Mouse (Mus musculus): Measurements from ENCODE around the gene Katnal1. TPM values are rescaled to one million over a fixed set of nuclear protein-coding genes. Genes with fewer than 3 reads are reported as not detected.
A peak's percentile ranks its signal among the peaks of the same experiment; 100 is the strongest.

Katnal1 gene
- polyA plus RNA-seq, 1 experiment from 2014 or later, result 39.5 TPM

DNA sequence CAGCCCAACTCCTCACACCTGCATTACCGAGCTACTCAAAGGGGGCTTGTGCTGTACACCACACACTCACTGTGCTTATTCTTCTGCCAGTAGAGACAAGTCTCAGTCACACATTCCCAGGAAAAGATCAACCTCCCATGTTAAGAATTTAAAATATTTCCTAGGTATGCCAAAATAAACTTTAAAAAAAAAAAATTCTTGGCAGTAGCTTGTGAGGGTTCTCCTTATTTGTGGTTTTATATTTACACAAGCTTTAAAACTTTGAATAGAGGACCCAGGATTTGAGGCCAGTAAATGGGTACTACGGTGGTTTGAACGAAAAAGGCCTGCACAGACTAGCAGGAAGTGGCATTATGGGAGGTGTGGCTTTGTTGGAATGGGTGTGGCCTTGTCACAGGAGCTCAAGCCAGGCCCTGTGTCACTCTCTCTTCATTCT, 7.4 kb upstream of the Katnal1 start:
- no peaks in the 10 kb centered on the region for H3K27me3 ChIP-seq
- no peak overlapping the region for H3K27ac ChIP-seq
- H3K4me3 ChIP-seq (replicated peaks), result no peak overlapping the region
- ATAC-seq, result no peak
- no peak overlapping the region for H3K4me2 ChIP-seq (replicated peaks)
- H3K36me3 ChIP-seq, result no peaks in the 10 kb centered on the region
- 0 out of 2 replicates have a peak, but pooled peaks cover 5% of the 10 kb centered on the region for H3K9me3 ChIP-seq
- peaks cover 8% of the 10 kb centered on the region; the same call in 1 of the 2 replicates for H3K4me1 ChIP-seq (replicated peaks)
- H3K9ac ChIP-seq (replicated peaks), result no peak overlapping the region
- WGBS, result 89% methylated on average over 3 of the region's 3 CpGs

- H3K4me2 ChIP-seq (replicated peaks), result no peak overlapping the region
- H3K4me3 ChIP-seq (replicated peaks), result no peak overlapping the region
- no peaks in the 10 kb centered on the region for H3K27me3 ChIP-seq
- WGBS, result 90% methylated on average over 6 of the region's 6 CpGs
- H3K9ac ChIP-seq (replicated peaks), result no peak overlapping the region
- H3K9me3 ChIP-seq, result 0 out of 2 replicates have a peak, but pooled peaks cover 5% of the 10 kb centered on the region
- no peak overlapping the region for H3K27ac ChIP-seq
- no peaks in the 10 kb centered on the region for H3K36me3 ChIP-seq
- H3K4me1 ChIP-seq (replicated peaks), result peaks cover 8% of the 10 kb centered on the region; the same call in 1 of the 2 replicates
- no peak for ATAC-seq
Measured at GRCm38 (mm10) chr5:148935871-148936270, 6.8 kb upstream of the Katnal1 start.

DNA sequence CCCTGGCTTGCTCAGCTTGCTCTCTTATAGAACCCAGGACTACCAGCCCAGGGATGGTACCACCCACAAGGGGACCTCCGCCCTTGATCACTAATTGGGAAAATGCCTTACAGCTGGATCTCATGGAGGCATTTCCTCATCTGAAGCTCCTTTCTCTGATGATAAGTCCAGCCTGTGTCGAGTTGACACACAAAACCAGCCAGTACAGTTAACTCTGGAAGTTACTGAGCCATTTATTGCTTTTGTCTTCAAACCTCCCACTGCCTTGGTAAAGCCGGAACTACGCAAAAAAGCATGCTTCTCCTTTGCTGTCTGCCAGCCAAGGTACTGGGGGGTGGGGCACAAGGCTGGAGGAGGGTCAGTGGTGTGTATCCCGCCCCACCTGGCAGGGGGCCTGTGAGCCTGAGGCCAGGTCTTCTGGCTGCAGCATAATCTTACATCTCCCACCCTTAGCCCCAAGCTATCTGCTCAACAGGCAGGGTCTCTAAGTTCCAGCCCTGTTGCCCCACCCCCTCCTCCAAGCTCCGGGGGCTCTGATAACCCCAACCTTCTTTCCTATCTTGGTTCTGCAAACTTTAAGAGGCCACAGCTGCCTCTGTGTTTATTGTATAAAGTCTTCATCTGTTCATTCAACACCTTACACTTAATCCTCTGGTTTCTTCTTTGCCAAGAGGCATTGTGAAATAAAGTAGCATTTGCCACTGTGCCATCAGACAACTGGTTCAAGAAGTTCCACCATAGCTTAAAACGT, 6.1 kb upstream of the Katnal1 start:
- WGBS, result 61% methylated on average over 7 of the region's 7 CpGs
- H3K4me3 ChIP-seq (replicated peaks), result no peak overlapping the region
- H3K27me3 ChIP-seq, result no peaks in the 10 kb centered on the region
- H3K9ac ChIP-seq (replicated peaks), result no peak overlapping the region
- H3K27ac ChIP-seq, result no peak overlapping the region
- peaks cover 7% of the 10 kb centered on the region; the same call in 1 of the 2 replicates for H3K4me1 ChIP-seq (replicated peaks)
- H3K4me2 ChIP-seq (replicated peaks), result no peak overlapping the region
- no peaks in the 10 kb centered on the region for H3K36me3 ChIP-seq
- H3K9me3 ChIP-seq, result 0 out of 2 replicates have a peak, but pooled peaks cover 5% of the 10 kb centered on the region
- no peak for ATAC-seq

- no peak overlapping the region for H3K4me3 ChIP-seq (replicated peaks)
- no peak overlapping the region for H3K27ac ChIP-seq
- H3K9me3 ChIP-seq, result 0 out of 2 replicates have a peak, but pooled peaks cover 5% of the 10 kb centered on the region
- no peak for ATAC-seq
- H3K9ac ChIP-seq (replicated peaks), result no peak overlapping the region
- H3K36me3 ChIP-seq, result no peaks in the 10 kb centered on the region
- no peak overlapping the region for H3K4me2 ChIP-seq (replicated peaks)
- H3K27me3 ChIP-seq, result no peaks in the 10 kb centered on the region
- H3K4me1 ChIP-seq (replicated peaks), result peaks cover under 1% of the 10 kb centered on the region; the same call in 1 of the 2 replicates
- WGBS, result 63% methylated on average over 6 of the region's 6 CpGs
Measured at GRCm38 (mm10) chr5:148934457-148934856, 5.3 kb upstream of the Katnal1 start.

- Histone ChIP-seq H3K9ac (replicated peaks) (no peak overlapping the region), H3K4me1 (replicated peaks) (peaks cover 6% of the 10 kb centered on the region; the same call in 1 of the 2 replicates), H3K9me3 (0 out of 2 replicates have a peak, but pooled peaks cover 5% of the 10 kb centered on the region), H3K4me2 (replicated peaks) (no peak overlapping the region), H3K4me3 (replicated peaks) (no peak overlapping the region), H3K36me3 (no peaks in the 10 kb centered on the region), H3K27me3 (no peaks in the 10 kb centered on the region), H3K27ac (no peak overlapping the region)
- no peak for ATAC-seq
- WGBS, result 81% methylated on average over 8 of the region's 8 CpGs
Measured at GRCm38 (mm10) chr5:148933767-148934166, 4.6 kb upstream of the Katnal1 start.

DNA sequence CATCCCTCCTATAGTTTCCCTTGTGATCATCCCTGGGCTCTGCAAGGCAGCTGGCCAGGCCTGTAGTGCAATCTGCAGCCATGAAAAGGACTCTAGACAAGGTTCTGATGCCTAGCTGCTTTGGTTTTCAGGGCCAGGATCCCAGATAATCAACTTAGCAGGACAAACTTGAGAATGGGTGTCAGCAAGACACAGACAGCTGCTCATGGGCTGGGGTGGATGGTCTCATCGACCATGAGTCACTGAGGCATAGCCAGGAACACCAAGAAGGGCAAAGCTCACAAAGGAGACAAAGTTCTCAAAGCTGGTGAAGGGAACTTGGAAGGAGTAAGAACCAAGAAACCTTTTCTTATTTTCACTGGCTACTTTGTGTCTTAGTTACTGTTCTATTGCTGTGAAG, 2.2 kb upstream of the Katnal1 start:
- no peaks in the 10 kb centered on the region for H3K27me3 ChIP-seq
- ATAC-seq, result no peak
- WGBS, result 77% methylated on average over 1 of the region's 1 CpGs

GRCm38 (mm10) chr5:148928382-148929115, 571 bp downstream of the Katnal1 start:
- Histone ChIP-seq H3K36me3 (peaks cover 13% of the 10 kb centered on the region), H3K9me3 (no peaks in the 10 kb centered on the region), H3K4me2 (replicated peaks) (peak overlapping the region; percentile 71), H3K9ac (replicated peaks) (peak overlapping the region; percentile 89), H3K27me3 (no peaks in the 10 kb centered on the region), H3K4me1 (replicated peaks) (peaks cover 21% of the 10 kb centered on the region), H3K27ac (peak overlapping the region; percentile 95), H3K4me3 (replicated peaks) (peak overlapping the region; percentile 64)
- WGBS, result under 1% methylated on average over 67 of the region's 69 CpGs
- ATAC-seq, result peak; percentile 99

More for the DNA sequence above, 2.2 kb upstream of the Katnal1 start:
- 0 out of 2 replicates have a peak, but pooled peaks cover 2% of the 10 kb centered on the region for H3K9me3 ChIP-seq
- H3K36me3 ChIP-seq, result peaks cover under 1% of the 10 kb centered on the region; the same call in 1 of the 2 replicates
- H3K4me2 ChIP-seq (replicated peaks), result no peak overlapping the region
- H3K27ac ChIP-seq, result no peak overlapping the region
- no peak overlapping the region for H3K9ac ChIP-seq (replicated peaks)
- no peak overlapping the region for H3K4me3 ChIP-seq (replicated peaks)
- H3K4me1 ChIP-seq (replicated peaks), result peaks cover 21% of the 10 kb centered on the region

DNA sequence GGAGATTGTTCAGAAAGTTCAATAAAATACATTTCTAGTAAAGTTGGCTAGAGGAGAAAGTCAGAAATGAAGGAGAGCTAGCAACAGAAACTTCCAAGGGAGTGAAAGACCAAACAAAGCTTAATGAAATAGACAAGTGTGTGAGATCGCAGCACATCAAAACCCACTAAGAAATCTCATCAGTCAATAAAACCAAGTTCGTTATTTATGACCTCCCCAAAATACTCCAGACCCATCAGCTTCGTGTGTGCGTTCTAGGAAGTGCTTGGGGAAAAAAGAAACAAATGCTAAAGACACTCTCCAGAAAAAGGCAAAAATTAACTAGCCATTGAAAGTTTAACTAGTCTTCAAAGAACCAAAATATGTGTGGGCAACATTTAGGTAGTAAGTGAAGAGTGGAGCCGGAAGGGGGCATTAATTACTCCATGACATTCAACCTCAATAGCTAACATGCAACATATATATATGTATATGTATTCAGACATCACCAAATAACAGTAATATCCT, 1.4 kb downstream of the Katnal1 start:
- Histone ChIP-seq H3K9ac (replicated peaks) (peak overlapping the region; percentile 89), H3K4me3 (replicated peaks) (peak overlapping the region; percentile 64), H3K4me1 (replicated peaks) (peaks cover 21% of the 10 kb centered on the region), H3K27ac (peak overlapping the region; percentile 95), H3K9me3 (no peaks in the 10 kb centered on the region), H3K36me3 (peaks cover 13% of the 10 kb centered on the region), H3K4me2 (replicated peaks) (peak overlapping the region; percentile 71), H3K27me3 (no peaks in the 10 kb centered on the region)
- ATAC-seq, result no peak
- 50% methylated on average over 5 of the region's 5 CpGs for WGBS

DNA sequence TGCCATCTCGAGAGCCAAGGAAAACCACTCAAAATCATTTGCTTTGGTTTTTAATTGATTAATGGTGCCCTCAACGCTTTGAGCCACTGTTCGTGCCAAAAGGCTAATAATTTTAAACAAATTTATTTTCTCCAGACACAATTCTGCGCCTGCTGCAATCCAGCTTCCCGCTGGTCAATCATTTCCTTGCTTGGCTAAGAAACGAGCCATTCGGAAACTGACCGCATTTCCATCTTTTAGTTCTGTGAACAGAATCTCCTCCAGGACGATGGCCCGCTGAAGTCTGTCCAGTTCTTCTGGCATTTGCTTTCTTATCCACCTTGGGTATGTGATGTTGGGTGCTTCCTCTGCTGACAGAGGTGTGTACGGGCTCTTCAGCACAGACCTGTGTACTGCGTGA, 4.5 kb downstream of the Katnal1 start:
- H3K9ac ChIP-seq (replicated peaks), result no peak overlapping the region
- no peaks in the 10 kb centered on the region for H3K9me3 ChIP-seq
- no peak overlapping the region for H3K4me2 ChIP-seq (replicated peaks)
- 96% methylated on average over 12 of the region's 12 CpGs for WGBS
- H3K27me3 ChIP-seq, result no peaks in the 10 kb centered on the region
- H3K36me3 ChIP-seq, result peaks cover 23% of the 10 kb centered on the region
- no peak overlapping the region for H3K27ac ChIP-seq
- H3K4me3 ChIP-seq (replicated peaks), result no peak overlapping the region
- no peak for ATAC-seq
- peaks cover 21% of the 10 kb centered on the region for H3K4me1 ChIP-seq (replicated peaks)

DNA sequence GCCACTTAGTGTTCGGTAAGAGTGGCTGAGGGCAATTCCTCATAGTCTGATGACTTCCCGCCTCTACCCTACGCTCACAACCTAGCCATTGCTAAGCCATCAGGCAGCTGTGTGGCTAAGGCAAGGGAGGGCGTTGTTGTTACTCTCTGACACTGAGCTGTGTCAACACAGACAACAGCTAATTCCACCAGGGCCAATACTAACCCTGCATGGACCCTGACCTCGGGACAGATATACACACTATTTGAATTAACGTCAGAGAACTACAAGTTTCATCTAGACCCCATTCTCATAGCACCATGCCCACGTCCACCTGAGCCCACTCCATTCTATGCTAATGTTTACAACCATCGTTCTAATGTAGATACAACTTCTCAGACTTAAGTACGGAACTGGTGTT, 5.1 kb downstream of the Katnal1 start:
- no peaks in the 10 kb centered on the region for H3K9me3 ChIP-seq
- peaks cover 17% of the 10 kb centered on the region for H3K4me1 ChIP-seq (replicated peaks)
- no peak overlapping the region for H3K4me2 ChIP-seq (replicated peaks)
- 92% methylated on average over 9 of the region's 9 CpGs for WGBS
- peaks cover 28% of the 10 kb centered on the region for H3K36me3 ChIP-seq
- H3K9ac ChIP-seq (replicated peaks), result no peak overlapping the region
- no peak for ATAC-seq
- no peak overlapping the region for H3K4me3 ChIP-seq (replicated peaks)
- no peaks in the 10 kb centered on the region for H3K27me3 ChIP-seq
- no peak overlapping the region for H3K27ac ChIP-seq

- no peak for ATAC-seq
- Histone ChIP-seq H3K27ac (no peak overlapping the region), H3K9me3 (no peaks in the 10 kb centered on the region), H3K4me2 (replicated peaks) (no peak overlapping the region), H3K4me1 (replicated peaks) (peaks cover 15% of the 10 kb centered on the region), H3K36me3 (peaks cover 35% of the 10 kb centered on the region), H3K9ac (replicated peaks) (no peak overlapping the region), H3K4me3 (replicated peaks) (no peak overlapping the region), H3K27me3 (no peaks in the 10 kb centered on the region)
- 78% methylated on average over 10 of the region's 10 CpGs for WGBS
Measured at GRCm38 (mm10) chr5:148923408-148923807, 5.7 kb downstream of the Katnal1 start.

DNA sequence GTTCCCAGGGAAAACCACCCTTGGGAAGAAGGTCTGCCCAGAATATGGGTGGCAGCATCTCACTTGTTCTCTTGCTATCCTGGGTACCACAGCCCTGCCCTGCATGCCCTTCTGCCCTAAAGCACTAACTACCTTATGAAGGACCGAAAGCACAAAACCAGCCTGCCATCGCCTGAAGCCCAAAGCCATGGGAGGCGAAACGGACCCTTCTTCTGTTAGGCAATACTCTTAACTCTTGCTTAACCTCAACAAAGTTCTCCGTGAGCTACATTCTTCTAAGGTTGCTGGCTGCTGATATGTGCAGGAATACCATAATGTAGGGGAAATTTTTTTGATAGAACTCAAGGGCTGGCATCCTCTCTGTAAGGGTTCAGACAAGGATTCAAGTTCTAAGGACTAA, 6.3 kb downstream of the Katnal1 start:
- Histone ChIP-seq H3K36me3 (peaks cover 41% of the 10 kb centered on the region), H3K27ac (no peak overlapping the region), H3K4me3 (replicated peaks) (no peak overlapping the region), H3K4me1 (replicated peaks) (peaks cover 14% of the 10 kb centered on the region), H3K9ac (replicated peaks) (no peak overlapping the region), H3K27me3 (no peaks in the 10 kb centered on the region), H3K4me2 (replicated peaks) (no peak overlapping the region), H3K9me3 (no peaks in the 10 kb centered on the region)
- ATAC-seq, result no peak
- 89% methylated on average over 5 of the region's 5 CpGs for WGBS

Data from midbrain, embryonic 13.5 days (tissue).